Mouse (Mus musculus) midbrain, embryonic 13.5 days (tissue): Measurements from ENCODE around the gene Tor1aip1. TPM values are rescaled to one million over a fixed set of nuclear protein-coding genes. Genes with fewer than 3 reads are reported as not detected.

Experiments used
- ATAC-seq: fragments of 200-750 bp; cut with Nextera tagmentation; 2 replicates; pipeline ENCODE4 v1.8.0; 2017; ENCODE audit warnings: mild to moderate bottlenecking, moderate TSS enrichment, moderate library complexity
- H3K27ac ChIP-seq: fragments of 300-500 bp; sonication (generic); 2 replicates; pipeline ENCODE4 v1.5.1; 2015; ENCODE audit warnings: inconsistent platforms, mild to moderate bottlenecking, moderate library complexity
- H3K27me3 ChIP-seq: fragments of 300-500 bp; sonication (generic); 2 replicates; pipeline ENCODE4 v1.6.1; 2015; ENCODE audit warnings: mild to moderate bottlenecking, inconsistent platforms
- H3K36me3 ChIP-seq: fragments of 300-500 bp; sonication (generic); 2 replicates; pipeline ENCODE4 v1.6.1; 2015; ENCODE audit warnings: mild to moderate bottlenecking, inconsistent platforms
- H3K4me1 ChIP-seq: fragments of 300-500 bp; sonication (generic); replicated peaks from 2 replicates; pipeline ENCODE4 v1.6.1; 2015; ENCODE audit warnings: inconsistent platforms
- H3K4me2 ChIP-seq: fragments of 300-500 bp; sonication (generic); replicated peaks from 2 replicates; pipeline ENCODE4 v1.6.1; 2015; ENCODE audit warnings: moderate library complexity, mild to moderate bottlenecking, inconsistent platforms
- H3K4me3 ChIP-seq: fragments of 300-500 bp; sonication (generic); replicated peaks from 2 replicates; pipeline ENCODE4 v1.5.1; 2015; ENCODE audit warnings: mild to moderate bottlenecking, inconsistent platforms
- H3K9ac ChIP-seq: fragments of 300-500 bp; sonication (generic); replicated peaks from 2 replicates; pipeline ENCODE4 v1.6.1; 2015; ENCODE audit warnings: mild to moderate bottlenecking, inconsistent platforms
- H3K9me3 ChIP-seq: fragments of 300-500 bp; sonication (generic); 2 replicates; pipeline ENCODE4 v1.6.1; 2016; ENCODE audit warnings: mild to moderate bottlenecking, inconsistent platforms
- WGBS: fragments of 180-500 bp; shearing (Covaris S2); methylation state at CpG from one replicate; pipeline ENCODE4 v1.1.7; 2015; 5-methylcytosine and 5-hydroxymethylcytosine counted together
- polyA plus RNA-seq: library from polyadenylated mRNA; unstranded; fragments of >200 nt; fragmentation: Nextera tagmentation; extraction: Ambion mirVana; gene quantifications from 2 replicates; pipeline ENCODE4 v1.2.1, GENCODE M21; 2015

The Tor1aip1 gene
- 27.2 and 29.5 TPM in 2 replicates for polyA plus RNA-seq

DNA sequence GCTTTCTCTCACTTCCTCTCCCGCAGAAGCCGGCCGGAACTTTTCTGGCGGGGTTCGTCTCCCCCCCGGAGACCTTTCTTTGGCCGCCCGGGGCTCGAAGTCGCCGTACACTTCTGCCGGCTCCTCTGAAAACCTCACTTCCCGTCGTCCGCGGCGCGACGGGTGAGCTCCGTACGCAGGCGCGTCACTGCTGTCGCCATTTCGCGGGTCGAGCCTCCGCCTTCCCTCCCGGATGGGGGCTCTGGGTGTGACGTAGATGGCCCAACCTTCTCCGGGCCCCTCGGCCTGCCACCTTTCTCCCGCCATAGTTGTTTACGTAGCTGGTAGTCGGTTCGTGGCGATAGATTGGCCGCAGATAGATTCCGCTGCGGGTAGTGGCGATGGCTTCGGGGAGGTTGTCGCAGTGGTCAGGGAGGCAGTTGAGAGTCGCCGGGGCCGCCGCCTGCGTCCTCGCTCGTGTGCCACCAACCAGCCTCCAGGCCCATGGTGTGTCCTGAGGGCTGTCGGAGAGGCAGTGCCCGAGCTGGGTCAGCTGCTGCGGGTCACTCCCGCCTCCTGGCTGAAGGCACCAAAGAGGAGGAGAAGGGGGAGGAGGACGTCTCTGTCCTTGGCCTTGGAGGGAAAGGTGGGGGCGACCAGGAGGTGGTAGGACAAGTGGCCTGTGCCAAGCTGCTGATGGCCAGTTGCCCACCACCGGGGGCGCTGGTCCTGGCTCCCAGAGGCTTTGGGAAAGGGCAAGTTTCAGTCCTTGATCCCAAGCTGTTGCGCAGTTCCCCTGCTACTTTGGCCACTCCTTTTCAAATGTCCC, at the start of gene Tor1aip1:
Gene Tor1aip1 (minus strand): TSS at position 551 of the 808 bp plus-strand sequence.
- under 1% methylated on average over 59 of the region's 59 CpGs for WGBS
- peak within 1 kb of the TSS; percentile 89 for H3K9ac ChIP-seq
- no peaks in the 10 kb centered on the region for H3K9me3 ChIP-seq
- H3K4me2 ChIP-seq = peak within 1 kb of the TSS; percentile 58
- ATAC-seq = peak; percentile 94
- peak within 1 kb of the TSS; percentile 80 for H3K4me3 ChIP-seq
- H3K4me1 ChIP-seq = peaks cover 28% of the 10 kb centered on the region
- H3K27ac ChIP-seq = peak within 1 kb of the TSS; percentile 94
- peaks cover 21% of the 10 kb centered on the region for H3K36me3 ChIP-seq
- H3K27me3 ChIP-seq = no peaks in the 10 kb centered on the region

GRCm38 (mm10) chr1:156085770-156086169, 49.5 kb upstream of the Tor1aip1 start:
- Histone ChIP-seq H3K27ac (no peak overlapping the region), H3K4me3 (no peak overlapping the region), H3K27me3 (no peaks in the 10 kb centered on the region), H3K36me3 (no peaks in the 10 kb centered on the region), H3K9ac (no peak overlapping the region), H3K4me1 (peaks cover 10% of the 10 kb centered on the region), H3K4me2 (no peak overlapping the region), H3K9me3 (no peaks in the 10 kb centered on the region)
- WGBS = 62% methylated on average over 5 of the region's 5 CpGs
- peak; percentile 67 for ATAC-seq

GRCm38 (mm10) chr1:156084603-156085002, 48.3 kb upstream of the Tor1aip1 start:
- H3K27me3 ChIP-seq = no peaks in the 10 kb centered on the region
- no peaks in the 10 kb centered on the region for H3K9me3 ChIP-seq
- H3K4me3 ChIP-seq = no peak overlapping the region
- no peaks in the 10 kb centered on the region for H3K4me1 ChIP-seq
- H3K27ac ChIP-seq = no peak overlapping the region
- no peak overlapping the region for H3K9ac ChIP-seq
- H3K4me2 ChIP-seq = no peak overlapping the region
- ATAC-seq = no peak
- WGBS = 65% methylated on average over 3 of the region's 3 CpGs
- H3K36me3 ChIP-seq = no peaks in the 10 kb centered on the region

GRCm38 (mm10) chr1:156077655-156078054, 41.4 kb upstream of the Tor1aip1 start:
- ATAC-seq = no peak
- Histone ChIP-seq H3K9ac (no peak overlapping the region), H3K27ac (no peak overlapping the region), H3K9me3 (no peaks in the 10 kb centered on the region), H3K36me3 (no peaks in the 10 kb centered on the region), H3K4me3 (no peak overlapping the region), H3K4me2 (no peak overlapping the region), H3K27me3 (no peaks in the 10 kb centered on the region), H3K4me1 (no peaks in the 10 kb centered on the region)
- 67% methylated on average over 3 of the region's 3 CpGs for WGBS

DNA sequence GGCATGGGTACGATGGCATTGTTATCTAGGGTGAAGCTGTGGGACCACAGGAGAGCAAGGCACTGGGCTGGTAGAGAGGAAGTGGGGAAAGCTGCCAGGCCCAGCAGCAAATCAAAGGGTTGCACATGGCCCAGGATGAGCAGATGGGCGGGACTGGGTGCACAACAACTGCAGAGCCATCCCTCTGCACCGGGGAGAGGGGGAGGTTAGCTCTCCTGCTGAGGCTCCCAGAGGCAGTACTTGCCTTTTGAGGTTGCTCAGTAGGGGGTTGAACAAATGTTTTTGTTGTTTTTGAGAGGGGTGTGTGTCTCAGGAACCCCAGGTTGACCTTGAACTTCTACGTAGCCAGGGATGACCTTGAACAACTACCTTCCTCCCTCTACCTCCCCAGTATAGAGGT, 40.2 kb upstream of the Tor1aip1 start:
- no peak overlapping the region for H3K27ac ChIP-seq
- 61% methylated on average over 4 of the region's 4 CpGs for WGBS
- no peaks in the 10 kb centered on the region for H3K36me3 ChIP-seq
- H3K4me3 ChIP-seq = no peak overlapping the region
- H3K4me1 ChIP-seq = no peaks in the 10 kb centered on the region
- H3K4me2 ChIP-seq = no peak overlapping the region
- no peak for ATAC-seq
- H3K9ac ChIP-seq = no peak overlapping the region
- no peaks in the 10 kb centered on the region for H3K9me3 ChIP-seq
- H3K27me3 ChIP-seq = no peaks in the 10 kb centered on the region

DNA sequence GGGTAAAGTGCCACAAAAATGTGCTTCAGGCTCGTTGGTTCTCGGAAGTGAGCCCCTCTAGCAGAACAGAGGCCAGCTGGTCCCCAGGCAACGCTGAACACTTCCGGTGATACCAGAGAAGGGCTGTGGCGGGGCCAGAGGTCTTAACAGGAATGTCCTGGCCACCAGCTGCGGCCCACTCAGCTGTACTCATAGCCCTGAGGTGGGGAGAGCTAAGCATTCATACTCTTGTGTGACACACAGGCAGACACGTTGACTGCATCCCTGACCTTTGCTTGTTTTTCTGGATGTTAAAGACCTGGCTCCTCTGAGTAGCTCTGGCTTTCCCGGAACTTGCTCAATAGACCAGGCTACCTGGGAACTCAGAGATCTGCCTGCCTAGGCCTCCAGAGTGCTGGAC, 38.3 kb upstream of the Tor1aip1 start:
- Histone ChIP-seq H3K9ac (no peak overlapping the region), H3K4me2 (no peak overlapping the region), H3K4me1 (no peaks in the 10 kb centered on the region), H3K36me3 (no peaks in the 10 kb centered on the region), H3K9me3 (no peaks in the 10 kb centered on the region), H3K27ac (no peak overlapping the region), H3K4me3 (no peak overlapping the region), H3K27me3 (no peaks in the 10 kb centered on the region)
- no peak for ATAC-seq
- 67% methylated on average over 8 of the region's 8 CpGs for WGBS

- no peak for ATAC-seq
- Histone ChIP-seq H3K27ac (no peak overlapping the region), H3K4me3 (no peak overlapping the region), H3K4me2 (no peak overlapping the region), H3K36me3 (0 out of 2 replicates have a peak, but pooled peaks cover 1% of the 10 kb centered on the region), H3K9ac (no peak overlapping the region), H3K4me1 (no peaks in the 10 kb centered on the region), H3K9me3 (no peaks in the 10 kb centered on the region), H3K27me3 (no peaks in the 10 kb centered on the region)
- 65% methylated on average over 15 of the region's 15 CpGs for WGBS
These were observed 37.0 kb upstream of the Tor1aip1 start for GRCm38 (mm10) chr1:156073169-156073821.

GRCm38 (mm10) chr1:156070106-156070505, 33.8 kb upstream of the Tor1aip1 start:
- H3K4me1 ChIP-seq = no peaks in the 10 kb centered on the region
- peaks cover 12% of the 10 kb centered on the region for H3K36me3 ChIP-seq
- WGBS = 83% methylated on average over 14 of the region's 14 CpGs
- no peaks in the 10 kb centered on the region for H3K9me3 ChIP-seq
- no peak overlapping the region for H3K27ac ChIP-seq
- no peak overlapping the region for H3K4me2 ChIP-seq
- H3K4me3 ChIP-seq = no peak overlapping the region
- H3K27me3 ChIP-seq = no peaks in the 10 kb centered on the region
- ATAC-seq = no peak
- no peak overlapping the region for H3K9ac ChIP-seq

DNA sequence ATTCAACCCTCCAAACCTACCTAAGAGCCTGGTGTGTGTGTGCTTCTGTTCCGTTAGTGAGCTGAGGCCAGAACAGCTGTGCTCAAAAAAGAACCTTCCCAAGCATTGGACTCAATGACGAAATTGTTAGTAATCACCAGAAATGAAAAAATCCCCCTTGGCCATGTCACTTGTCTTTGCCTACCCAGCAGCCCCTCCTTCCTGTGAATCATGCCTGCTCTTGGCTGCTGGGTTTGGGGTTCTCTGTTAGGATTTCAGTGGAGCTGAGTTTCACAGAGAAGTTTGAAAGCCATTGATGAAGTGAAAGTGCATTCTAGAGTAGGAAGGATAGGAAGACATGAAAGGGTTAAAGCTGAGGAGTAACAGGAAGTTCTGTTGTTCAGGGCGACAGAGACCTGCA, 29.9 kb upstream of the Tor1aip1 start:
- Histone ChIP-seq H3K27ac (no peak overlapping the region), H3K4me2 (no peak overlapping the region), H3K9me3 (no peaks in the 10 kb centered on the region), H3K27me3 (no peaks in the 10 kb centered on the region), H3K9ac (no peak overlapping the region), H3K4me1 (no peaks in the 10 kb centered on the region), H3K4me3 (no peak overlapping the region), H3K36me3 (peaks cover 41% of the 10 kb centered on the region)
- no peak for ATAC-seq
- 76% methylated on average over 3 of the region's 3 CpGs for WGBS

- H3K36me3 ChIP-seq = peaks cover 44% of the 10 kb centered on the region
- 93% methylated on average over 4 of the region's 4 CpGs for WGBS
- no peaks in the 10 kb centered on the region for H3K27me3 ChIP-seq
- H3K27ac ChIP-seq = no peak overlapping the region
- H3K4me2 ChIP-seq = no peak overlapping the region
- H3K9ac ChIP-seq = no peak overlapping the region
- no peaks in the 10 kb centered on the region for H3K9me3 ChIP-seq
- H3K4me1 ChIP-seq = no peaks in the 10 kb centered on the region
- H3K4me3 ChIP-seq = no peak overlapping the region
- no peak for ATAC-seq
These were observed 25.9 kb upstream of the Tor1aip1 start for GRCm38 (mm10) chr1:156062193-156062592.

DNA sequence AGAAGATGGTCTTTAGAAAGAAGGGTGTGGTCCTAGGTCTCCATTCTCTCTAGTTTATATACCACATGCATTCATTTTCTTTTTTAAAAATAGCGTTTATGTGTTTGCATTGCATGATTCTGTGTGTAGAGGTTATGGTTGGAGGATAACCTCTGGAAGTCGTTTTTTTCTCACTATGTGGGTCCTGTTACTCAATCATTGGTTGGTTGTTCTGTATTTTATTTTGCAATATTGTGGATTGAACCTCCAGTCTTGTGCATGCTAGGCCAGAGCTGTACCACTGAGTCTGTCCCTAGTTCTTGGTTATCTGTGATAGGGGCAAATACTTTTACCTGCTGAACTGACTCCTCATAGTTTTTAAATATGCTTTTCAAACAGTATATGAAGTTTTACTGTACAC, 21.9 kb upstream of the Tor1aip1 start:
- WGBS = 87% methylated on average over 2 of the region's 2 CpGs
- Histone ChIP-seq H3K9me3 (no peaks in the 10 kb centered on the region), H3K4me3 (no peak overlapping the region), H3K27me3 (no peaks in the 10 kb centered on the region), H3K36me3 (peaks cover 25% of the 10 kb centered on the region), H3K9ac (no peak overlapping the region), H3K27ac (no peak overlapping the region), H3K4me1 (no peaks in the 10 kb centered on the region), H3K4me2 (no peak overlapping the region)
- ATAC-seq = no peak

DNA sequence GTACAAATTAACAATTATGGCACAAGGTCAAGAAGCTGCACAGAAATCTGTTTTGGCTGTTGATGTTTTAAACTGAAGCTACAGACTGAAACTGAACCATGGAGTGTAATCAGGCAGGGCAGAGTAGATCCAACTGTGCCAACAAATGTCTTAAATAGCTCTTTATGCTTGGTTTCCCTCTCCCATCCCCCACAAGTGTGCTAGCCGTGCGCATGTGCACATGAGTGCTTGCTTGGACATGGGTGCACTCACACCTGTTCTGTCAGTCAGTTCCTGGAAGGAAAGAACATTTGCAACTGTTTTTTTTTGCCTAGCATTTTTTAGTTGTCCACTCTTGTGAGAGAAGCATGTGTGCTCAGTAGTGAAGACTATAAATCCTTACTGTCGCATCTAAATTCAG, 10.4 kb upstream of the Tor1aip1 start:
- Histone ChIP-seq H3K4me2 (no peak overlapping the region), H3K4me1 (peaks cover 22% of the 10 kb centered on the region), H3K36me3 (peaks cover 46% of the 10 kb centered on the region), H3K9me3 (no peaks in the 10 kb centered on the region), H3K27me3 (no peaks in the 10 kb centered on the region), H3K27ac (no peak overlapping the region), H3K4me3 (no peak overlapping the region), H3K9ac (no peak overlapping the region)
- no peak for ATAC-seq
- 85% methylated on average over 3 of the region's 3 CpGs for WGBS
